Comparison of ENCODE assay signal across 34 mouse cellular contexts in the genomic region with DNA sequence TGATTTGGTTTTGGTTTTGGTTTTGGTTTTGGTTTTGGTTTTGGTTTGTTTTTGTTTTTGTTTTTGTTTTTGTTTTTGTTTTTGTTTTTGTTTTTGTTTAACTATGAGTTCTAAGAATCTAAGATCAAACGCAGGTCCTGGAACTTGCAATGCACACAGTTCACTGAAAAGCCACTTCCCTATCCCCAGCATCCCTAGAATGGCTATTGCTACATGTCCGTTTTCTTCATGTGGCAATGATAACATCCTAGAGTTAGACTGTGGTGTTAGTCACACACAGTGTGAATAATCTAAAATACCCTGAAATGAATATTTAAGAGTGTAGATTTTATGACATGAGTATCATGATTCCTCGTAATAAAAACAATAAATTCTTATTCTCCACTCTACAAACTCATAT.
"Had no signal": no experiment of that assay in that cellular context is flagged by ENCODE, and none has a peak within 500 bp of the region (broad histone marks: within the 10 kb centered on the region; RNA-seq: fewer than 3 reads in every experiment).

No protein-coding gene starts in this region.

- H3K4me1 ChIP-seq: heart, embryonic 10.5 days; heart, embryonic 12.5 days; heart, embryonic 13.5 days; heart, embryonic 15.5 days; hindbrain, embryonic 10.5 days; hindbrain, embryonic 12.5 days; hindbrain, embryonic 13.5 days; hindbrain, embryonic 15.5 days; intestine, embryonic 15.5 days; kidney, embryonic 15.5 days had no signal

- ATAC-seq: hindbrain, embryonic 16.5 days; hindbrain, postnatal 0 days; inflammation-experienced regulatory T-cells, adult 6 months; intestine, embryonic 15.5 days; intestine, postnatal 0 days had no signal

- H3K4me2 ChIP-seq: heart, embryonic 11.5 days; heart, embryonic 12.5 days; heart, embryonic 13.5 days; heart, embryonic 15.5 days; hindbrain, embryonic 12.5 days; hindbrain, embryonic 13.5 days; hindbrain, embryonic 14.5 days; hindbrain, embryonic 15.5 days; intestine, embryonic 15.5 days; kidney, embryonic 15.5 days had no signal

- H3K9me3 ChIP-seq: heart, embryonic 10.5 days; heart, embryonic 12.5 days; heart, embryonic 13.5 days; heart, embryonic 15.5 days; hindbrain, embryonic 10.5 days; hindbrain, embryonic 12.5 days; hindbrain, embryonic 13.5 days; hindbrain, embryonic 15.5 days; intestine, embryonic 15.5 days; kidney, embryonic 15.5 days had no signal

- H3K27me3 ChIP-seq: heart, embryonic 12.5 days; heart, embryonic 13.5 days; heart, embryonic 15.5 days; hindbrain, embryonic 12.5 days; hindbrain, embryonic 13.5 days; hindbrain, embryonic 15.5 days; intestine, embryonic 15.5 days; kidney, embryonic 15.5 days had no signal

- DNase-seq: heart, postnatal 10 days; heart, postnatal 14 days; heart, postnatal 36 days; heart, postnatal 4 days; kidney, adult 11 months; kidney, adult 18-20 months; kidney, adult 2 months; kidney, adult 8-10 months; kidney, adult 9 months; kidney, postnatal 10 days; kidney, postnatal 14 days; kidney, postnatal 25 days; kidney, postnatal 36 days; kidney, postnatal 4 days; layer of hippocampus, adult 9-11 months; layer of hippocampus, postnatal 36 days had no signal

- H3K36me3 ChIP-seq: heart, embryonic 10.5 days; heart, embryonic 12.5 days; heart, embryonic 13.5 days; heart, embryonic 15.5 days; hindbrain, embryonic 10.5 days; hindbrain, embryonic 12.5 days; hindbrain, embryonic 13.5 days; hindbrain, embryonic 15.5 days; intestine, embryonic 15.5 days; kidney, embryonic 15.5 days had no signal

- H3K9ac ChIP-seq: heart, embryonic 12.5 days; heart, embryonic 13.5 days; heart, embryonic 15.5 days; hindbrain, embryonic 12.5 days; hindbrain, embryonic 13.5 days; hindbrain, embryonic 14.5 days; hindbrain, embryonic 15.5 days; intestine, embryonic 15.5 days; kidney, embryonic 15.5 days had no signal

- H3K4me3 ChIP-seq: heart, embryonic 10.5 days; heart, embryonic 12.5 days; heart, embryonic 13.5 days; heart, embryonic 15.5 days; hindbrain, embryonic 10.5 days; hindbrain, embryonic 12.5 days; hindbrain, embryonic 13.5 days; hindbrain, embryonic 15.5 days; intestine, embryonic 15.5 days; kidney, embryonic 15.5 days; layer of hippocampus, adult 2 months had no signal

- H3K27ac ChIP-seq: heart, embryonic 10.5 days; heart, embryonic 13.5 days; heart, embryonic 15.5 days; hindbrain, embryonic 10.5 days; hindbrain, embryonic 12.5 days; hindbrain, embryonic 13.5 days; hindbrain, embryonic 14.5 days; hindbrain, embryonic 15.5 days; hindbrain, postnatal 0 days; intestine, embryonic 15.5 days; kidney, embryonic 15.5 days; kidney, postnatal 0 days; layer of hippocampus, adult 2 months had no signal
